9 mouse cellular contexts compared by ENCODE assay signal in genomic region chr8:70527111-70527511, GRCm38 (mm10). TPM values are rescaled to one million over a fixed set of nuclear protein-coding genes. Genes with fewer than 3 reads are reported as not detected.
DNase-seq lines count a peak whose midpoint lies in the region; ATAC-seq and TF ChIP-seq lines count a peak whose summit lies in the region.
"Had no signal": no experiment of that assay in that cellular context is flagged by ENCODE, and none has a peak within 500 bp of the region (broad histone marks: within the 10 kb centered on the region; RNA-seq: fewer than 3 reads in every experiment).

No protein-coding gene starts in this region.

- DNase-seq in kidney, adult 2 months = no peak
- no peak for DNase-seq in kidney, postnatal 4 days
- DNase-seq in hindbrain, embryonic 14.5 days (ENCODE audit: low spot score) = no peak
- DNase-seq in urinary bladder, postnatal 10 days (ENCODE audit: low spot score) = no peak
- no peak for DNase-seq in layer of hippocampus, postnatal 36 days

- ATAC-seq in hindbrain, embryonic 14.5 days (ENCODE audit: low FRiP score) = no peak
- peak; percentile 28; the same call in 1 of the 2 replicates for ATAC-seq in midbrain, embryonic 13.5 days
- ATAC-seq in megakaryocyte progenitor cell, adult 5-6 weeks (replicated peaks; ENCODE audit: poor library complexity) = no peak

- peak overlapping the region; percentile 62; the same call in 1 of the 2 replicates for H3K27ac ChIP-seq in kidney, adult 2 months (ENCODE audit: insufficient read depth, low read depth, low read length)
- H3K27ac ChIP-seq in bone marrow macrophage, adult 2 months (ENCODE audit: insufficient read depth, low read depth, low read length) = peak overlapping the region; percentile 20
- H3K27ac ChIP-seq in hindbrain, embryonic 14.5 days = peak overlapping the region; percentile 89
- H3K27ac ChIP-seq in midbrain, embryonic 13.5 days = peak overlapping the region; percentile 88

- peak overlapping the region; percentile 79 for H3K4me3 ChIP-seq in kidney, adult 2 months (ENCODE audit: insufficient read depth, low read depth, low read length)
- peak overlapping the region; percentile 73 for H3K4me3 ChIP-seq in bone marrow macrophage, adult 2 months (ENCODE audit: insufficient read depth, low read length)
- H3K4me3 ChIP-seq in hindbrain, embryonic 14.5 days (replicated peaks; ENCODE audit: low read length) = peak overlapping the region; percentile 88
- H3K4me3 ChIP-seq in midbrain, embryonic 13.5 days (replicated peaks) = peak overlapping the region; percentile 81

- under 1% methylated on average over 8 of the region's 8 CpGs for WGBS in kidney, adult 2 months
- 1% methylated on average over 8 of the region's 8 CpGs for WGBS in hindbrain, embryonic 14.5 days
- 3% methylated on average over 8 of the region's 8 CpGs for WGBS in midbrain, embryonic 13.5 days

- H3K4me1 ChIP-seq in kidney, adult 2 months (ENCODE audit: control insufficient read depth, insufficient read depth, low read length) = peaks cover 13% of the 10 kb centered on the region; the same call in 1 of the 2 replicates
- H3K4me1 ChIP-seq in bone marrow macrophage, adult 2 months (ENCODE audit: control insufficient read depth, insufficient read depth, low read length) = peaks cover 23% of the 10 kb centered on the region
- H3K4me1 ChIP-seq in hindbrain, embryonic 14.5 days (replicated peaks; ENCODE audit: control insufficient read depth, insufficient read depth, low read length) = peaks cover 32% of the 10 kb centered on the region
- H3K4me1 ChIP-seq in midbrain, embryonic 13.5 days (replicated peaks) = peaks cover 45% of the 10 kb centered on the region

- no peak for TF ChIP-seq CTCF in kidney, adult 2 months (conservative IDR thresholded peaks at IDR 0.05; ENCODE audit: insufficient read depth, insufficient read length, low read depth, low read length)
- no peak for TF ChIP-seq CTCF in bone marrow macrophage, adult 2 months (IDR thresholded peaks at IDR 0.05; ENCODE audit: low read depth, low read length)

- no peaks in the 10 kb centered on the region for H3K9me3 ChIP-seq in hindbrain, embryonic 14.5 days (ENCODE audit: control insufficient read depth, low read length)
- no peaks in the 10 kb centered on the region for H3K9me3 ChIP-seq in midbrain, embryonic 13.5 days

- no peak for TF ChIP-seq POLR2A in kidney, adult 2 months (IDR thresholded peaks at IDR 0.05; ENCODE audit: low read depth, low read length)
- TF ChIP-seq POLR2A in bone marrow macrophage, adult 2 months (IDR thresholded peaks at IDR 0.05; ENCODE audit: borderline replicate concordance, low read depth, low read length) = no peak

- H3K36me3 ChIP-seq in kidney, adult 2 months (ENCODE audit: control insufficient read depth, insufficient read depth, low read length) = no peaks in the 10 kb centered on the region
- H3K36me3 ChIP-seq in hindbrain, embryonic 14.5 days (replicated peaks; ENCODE audit: control insufficient read depth, insufficient read depth) = peaks cover 23% of the 10 kb centered on the region
- peaks cover 25% of the 10 kb centered on the region for H3K36me3 ChIP-seq in midbrain, embryonic 13.5 days

- no peaks in the 10 kb centered on the region for H3K27me3 ChIP-seq in kidney, adult 2 months (replicated peaks; ENCODE audit: control insufficient read depth, insufficient read depth, low read length)
- H3K27me3 ChIP-seq in hindbrain, embryonic 14.5 days (ENCODE audit: control insufficient read depth, insufficient read depth, low read length) = no peaks in the 10 kb centered on the region
- no peaks in the 10 kb centered on the region for H3K27me3 ChIP-seq in midbrain, embryonic 13.5 days
- H3K27me3 ChIP-seq: Patski had no signal

- H3K4me2 ChIP-seq in hindbrain, embryonic 14.5 days (replicated peaks) = peak overlapping the region; percentile 70
- H3K4me2 ChIP-seq in midbrain, embryonic 13.5 days (replicated peaks) = peak overlapping the region; percentile 87

- H3K9ac ChIP-seq in hindbrain, embryonic 14.5 days = peak overlapping the region; percentile 96
- peak overlapping the region; percentile 92 for H3K9ac ChIP-seq in midbrain, embryonic 13.5 days (replicated peaks)

RNA-seq across cellular contexts. Expression of gene Fkbp8, which starts 0.4 kb away (rescaled TPM):
- 320 and 410 TPM in 2 replicates for polyA plus RNA-seq in kidney, adult 2 months (2012; rRNA removed)
- polyA plus RNA-seq in bone marrow macrophage, adult 2 months (2012; ENCODE audit: insufficient read depth, insufficient read length, missing spikeins) = 163 and 178 TPM in 2 replicates
- 328 and 332 TPM in 2 replicates for polyA plus RNA-seq in hindbrain, embryonic 14.5 days (2014; fragmentation: Nextera tagmentation; extraction: Ambion mirVana)
- 370 and 392 TPM in 2 replicates for polyA plus RNA-seq in midbrain, embryonic 13.5 days (2015; fragmentation: Nextera tagmentation; extraction: Ambion mirVana)
- total RNA-seq in megakaryocyte progenitor cell, adult 5-6 weeks (2015) = 74.6 and 90.4 TPM in 2 replicates
- total RNA-seq in megakaryocyte progenitor cell, adult 5-6 weeks (2017) = 114 and 133 TPM in 2 replicates
- 100 to 1,000 TPM; 436 to 447 TPM for total RNA-seq in layer of hippocampus, postnatal 36 days (2021)

RNA-seq across cellular contexts. Expression of gene Kxd1, which starts 0.6 kb away (rescaled TPM):
- 151 TPM in 2 replicates for polyA plus RNA-seq in kidney, adult 2 months (2012; rRNA removed)
- polyA plus RNA-seq in bone marrow macrophage, adult 2 months (2012; ENCODE audit: insufficient read depth, insufficient read length, missing spikeins) = 82.2 and 82.3 TPM in 2 replicates
- 45.4 and 46.5 TPM in 2 replicates for polyA plus RNA-seq in hindbrain, embryonic 14.5 days (2014; fragmentation: Nextera tagmentation; extraction: Ambion mirVana)
- 44.5 and 48.1 TPM in 2 replicates for polyA plus RNA-seq in midbrain, embryonic 13.5 days (2015; fragmentation: Nextera tagmentation; extraction: Ambion mirVana)
- total RNA-seq in megakaryocyte progenitor cell, adult 5-6 weeks (2015) = 88.0 and 106 TPM in 2 replicates
- total RNA-seq in megakaryocyte progenitor cell, adult 5-6 weeks (2017) = 63.1 and 84.4 TPM in 2 replicates
- total RNA-seq in layer of hippocampus, postnatal 36 days (2021) = 10 to 100 TPM; 38.2 to 38.3 TPM

RNA-seq across cellular contexts. Expression of gene Ell, which starts 12.1 kb away (rescaled TPM):
- polyA plus RNA-seq in kidney, adult 2 months (2012; rRNA removed) = 16.4 and 18.1 TPM in 2 replicates
- 17.1 TPM in 2 replicates for polyA plus RNA-seq in bone marrow macrophage, adult 2 months (2012; ENCODE audit: insufficient read depth, insufficient read length, missing spikeins)
- 14.8 and 15.1 TPM in 2 replicates for polyA plus RNA-seq in hindbrain, embryonic 14.5 days (2014; fragmentation: Nextera tagmentation; extraction: Ambion mirVana)
- polyA plus RNA-seq in midbrain, embryonic 13.5 days (2015; fragmentation: Nextera tagmentation; extraction: Ambion mirVana) = 17.8 and 18.0 TPM in 2 replicates
- 8.5 and 8.7 TPM in 2 replicates for total RNA-seq in megakaryocyte progenitor cell, adult 5-6 weeks (2015)
- 9.1 and 9.5 TPM in 2 replicates for total RNA-seq in megakaryocyte progenitor cell, adult 5-6 weeks (2017)
- total RNA-seq in layer of hippocampus, postnatal 36 days (2021) = 10 to 100 TPM; 18.6 to 23.4 TPM

RNA-seq across cellular contexts. Expression of gene Uba52, which starts 16.5 kb away (rescaled TPM):
- 620 and 835 TPM in 2 replicates for polyA plus RNA-seq in kidney, adult 2 months (2012; rRNA removed)
- polyA plus RNA-seq in bone marrow macrophage, adult 2 months (2012; ENCODE audit: insufficient read depth, insufficient read length, missing spikeins) = 825 and 873 TPM in 2 replicates
- polyA plus RNA-seq in hindbrain, embryonic 14.5 days (2014; fragmentation: Nextera tagmentation; extraction: Ambion mirVana) = 622 and 778 TPM in 2 replicates
- 680 and 755 TPM in 2 replicates for polyA plus RNA-seq in midbrain, embryonic 13.5 days (2015; fragmentation: Nextera tagmentation; extraction: Ambion mirVana)
- total RNA-seq in megakaryocyte progenitor cell, adult 5-6 weeks (2015) = 3,077 and 3,244 TPM in 2 replicates
- 4,035 and 5,307 TPM in 2 replicates for total RNA-seq in megakaryocyte progenitor cell, adult 5-6 weeks (2017)
- 100 to 1,000 TPM; 947 to 957 TPM for total RNA-seq in layer of hippocampus, postnatal 36 days (2021)

RNA-seq across cellular contexts. Expression of gene Rex1bd, which starts 20.6 kb away (rescaled TPM):
- 161 and 177 TPM in 2 replicates for polyA plus RNA-seq in kidney, adult 2 months (2012; rRNA removed)
- polyA plus RNA-seq in bone marrow macrophage, adult 2 months (2012; ENCODE audit: insufficient read depth, insufficient read length, missing spikeins) = 80.7 and 86.0 TPM in 2 replicates
- polyA plus RNA-seq in hindbrain, embryonic 14.5 days (2014; fragmentation: Nextera tagmentation; extraction: Ambion mirVana) = 161 and 166 TPM in 2 replicates
- 152 and 155 TPM in 2 replicates for polyA plus RNA-seq in midbrain, embryonic 13.5 days (2015; fragmentation: Nextera tagmentation; extraction: Ambion mirVana)
- total RNA-seq in megakaryocyte progenitor cell, adult 5-6 weeks (2015) = 40.6 and 41.3 TPM in 2 replicates
- total RNA-seq in megakaryocyte progenitor cell, adult 5-6 weeks (2017) = 42.1 and 50.4 TPM in 2 replicates
- 100 to 1,000 TPM in 1 of 2 experiments, 10 to 100 TPM in 1; 97.5 to 102 TPM for total RNA-seq in layer of hippocampus, postnatal 36 days (2021)

Comparison
In these comparisons a context has a peak if more than half of its experiments do, and no peak if none do; other contexts are left out.
1. H3K27ac ChIP-seq: peak in every context shown above with its lines; median percentile 89 in hindbrain, embryonic 14.5 days; 88 in midbrain, embryonic 13.5 days; 62 in kidney, adult 2 months; 20 in bone marrow macrophage, adult 2 months.